Mouse (Mus musculus) lung, adult 2 months (tissue): ENCODE data around the gene Gm42906. TPM values are rescaled to one million over a fixed set of nuclear protein-coding genes. Genes with fewer than 3 reads are reported as not detected.
A peak's percentile ranks its signal among the peaks of the same experiment; 100 is the strongest.

ENCODE experiments used
- DNase-seq: peaks from one replicate; pipeline ENCODE4 v3.0.0; 2022
- H3K4me1 ChIP-seq: fragments of 200-500 bp; 2 replicates; pipeline ENCODE4 v1.6.1; 2011; ENCODE audit warnings: low read length; ENCODE audit not compliant: control insufficient read depth, insufficient read depth
- H3K4me3 ChIP-seq: fragments of 200-500 bp; replicated peaks from 2 replicates; pipeline ENCODE3; 2011; ENCODE audit warnings: low read depth, mild to moderate bottlenecking, control low read depth, low read length; ENCODE audit errors: extremely low read depth
- CTCF ChIP-seq: fragments of 200-500 bp; IDR thresholded peaks from 2 replicates; pipeline ENCODE4 v1.5.1; 2011; ENCODE audit warnings: mild to moderate bottlenecking, low read length, control low read depth; ENCODE audit not compliant: insufficient read depth
- POLR2A ChIP-seq: fragments of 200-500 bp; IDR thresholded peaks from 2 replicates; pipeline ENCODE4 v1.6.1; 2011; ENCODE audit warnings: low read depth, mild to moderate bottlenecking, control low read depth, low read length, borderline replicate concordance; ENCODE audit errors: extremely low read depth
- WGBS: fragments of 180-500 bp; shearing (Covaris S2); methylation state at CpG from one replicate; pipeline ENCODE4 v1.1.7; 2018; 5-methylcytosine and 5-hydroxymethylcytosine counted together
- polyA plus RNA-seq: library from polyadenylated mRNA; depleted of rRNA; stranded (reverse); fragments of >200 nt; gene quantifications from 2 replicates; pipeline ENCODE4 v1.2.3, GENCODE M21; 2012

Gene Gm42906
- polyA plus RNA-seq, 1 experiment, result not detected

- WGBS, result 62% methylated on average over 6 of the region's 6 CpGs
Observed at GRCm38 (mm10) chr5:151096012-151096411, 332.0 kb downstream of the Gm42906 start.

GRCm38 (mm10) chr5:151092886-151093665 is 334.9 kb downstream of the Gm42906 start:
- TF ChIP-seq POLR2A (no peak), CTCF (no peak)
- Histone ChIP-seq H3K4me1 (peaks cover 10% of the 10 kb centered on the region), H3K4me3 (no peak overlapping the region)
- WGBS, result 48% methylated on average over 3 of the region's 3 CpGs
- DNase-seq, result no peak

More at GRCm38 (mm10) chr5:151096012-151096411, 332.0 kb downstream of the Gm42906 start:
- Histone ChIP-seq H3K4me1 (no peaks in the 10 kb centered on the region; the same call in none of the 2 replicates), H3K4me3 (no peak overlapping the region)
- TF ChIP-seq CTCF (no peak), POLR2A (no peak)
- DNase-seq, result no peak

GRCm38 (mm10) chr5:151090996-151091395 is 337.0 kb downstream of the Gm42906 start:
- H3K4me1 ChIP-seq, result peaks cover 28% of the 10 kb centered on the region
- no peak overlapping the region for H3K4me3 ChIP-seq
- 72% methylated on average over 6 of the region's 6 CpGs for WGBS
- TF ChIP-seq CTCF (no peak), POLR2A (no peak)
- peak; percentile 1 for DNase-seq

- no peak for TF ChIP-seq CTCF
- TF ChIP-seq POLR2A, result no peak
- H3K4me3 ChIP-seq, result no peak overlapping the region
- WGBS, result 42% methylated on average over 6 of the region's 6 CpGs
- peaks cover 34% of the 10 kb centered on the region for H3K4me1 ChIP-seq
- peak; percentile 2 for DNase-seq
Observed at GRCm38 (mm10) chr5:151089201-151089600, 338.8 kb downstream of the Gm42906 start.

GRCm38 (mm10) chr5:151086425-151087202 is 341.3 kb downstream of the Gm42906 start:
- H3K4me3 ChIP-seq, result no peak overlapping the region
- DNase-seq, result peak; percentile 10
- WGBS, result 43% methylated on average over 9 of the region's 9 CpGs
- H3K4me1 ChIP-seq, result peaks cover 34% of the 10 kb centered on the region
- TF ChIP-seq CTCF (no peak), POLR2A (no peak)

- Histone ChIP-seq H3K4me1 (peaks cover 34% of the 10 kb centered on the region), H3K4me3 (no peak overlapping the region)
- peak; percentile 12 for DNase-seq
- 73% methylated on average over 8 of the region's 8 CpGs for WGBS
- TF ChIP-seq CTCF (no peak), POLR2A (no peak)
Observed at GRCm38 (mm10) chr5:151085749-151086148, 342.2 kb downstream of the Gm42906 start.

GRCm38 (mm10) chr5:151080276-151080675 is 347.7 kb downstream of the Gm42906 start:
- TF ChIP-seq POLR2A, result no peak
- no peak for TF ChIP-seq CTCF
- WGBS, result 75% methylated on average over 4 of the region's 4 CpGs
- H3K4me1 ChIP-seq, result peaks cover 9% of the 10 kb centered on the region
- DNase-seq, result peak; percentile 1
- H3K4me3 ChIP-seq, result no peak overlapping the region

- peaks cover 6% of the 10 kb centered on the region for H3K4me1 ChIP-seq
- TF ChIP-seq CTCF (no peak), POLR2A (no peak)
- DNase-seq, result no peak
- 94% methylated on average over 2 of the region's 2 CpGs for WGBS
- no peak overlapping the region for H3K4me3 ChIP-seq
Observed at GRCm38 (mm10) chr5:151077953-151078352, 350.0 kb downstream of the Gm42906 start.

GRCm38 (mm10) chr5:151076917-151077316 is 351.0 kb downstream of the Gm42906 start:
- DNase-seq, result no peak
- Histone ChIP-seq H3K4me1 (peaks cover 6% of the 10 kb centered on the region), H3K4me3 (no peak overlapping the region)
- WGBS, result 46% methylated on average over 3 of the region's 3 CpGs
- TF ChIP-seq CTCF, result no peak
- TF ChIP-seq POLR2A, result no peak
